Mouse (Mus musculus) gonadal fat pad, adult 2 months (tissue): Measurements from ENCODE around the gene Cbr2. TPM values are rescaled to one million over a fixed set of nuclear protein-coding genes. Genes with fewer than 3 reads are reported as not detected.
"Not testable (repeated sequence)": the region's sequence is repeated elsewhere in the genome, so short reads cannot be mapped to it uniquely, and the experiment has no call there.

ENCODE experiments used
- DNase-seq: peaks from one replicate; pipeline ENCODE4 v3.0.0-alpha.2; 2012; ENCODE audit warnings: low read depth
- polyA plus RNA-seq: library from polyadenylated mRNA; depleted of rRNA; stranded (reverse); fragments of >200 nt; gene quantifications from 2 replicates; pipeline ENCODE4 v1.2.3, GENCODE M21; 2012; rRNA removed

Cbr2 gene
- polyA plus RNA-seq: 121 and 130 TPM in 2 replicates

DNA sequence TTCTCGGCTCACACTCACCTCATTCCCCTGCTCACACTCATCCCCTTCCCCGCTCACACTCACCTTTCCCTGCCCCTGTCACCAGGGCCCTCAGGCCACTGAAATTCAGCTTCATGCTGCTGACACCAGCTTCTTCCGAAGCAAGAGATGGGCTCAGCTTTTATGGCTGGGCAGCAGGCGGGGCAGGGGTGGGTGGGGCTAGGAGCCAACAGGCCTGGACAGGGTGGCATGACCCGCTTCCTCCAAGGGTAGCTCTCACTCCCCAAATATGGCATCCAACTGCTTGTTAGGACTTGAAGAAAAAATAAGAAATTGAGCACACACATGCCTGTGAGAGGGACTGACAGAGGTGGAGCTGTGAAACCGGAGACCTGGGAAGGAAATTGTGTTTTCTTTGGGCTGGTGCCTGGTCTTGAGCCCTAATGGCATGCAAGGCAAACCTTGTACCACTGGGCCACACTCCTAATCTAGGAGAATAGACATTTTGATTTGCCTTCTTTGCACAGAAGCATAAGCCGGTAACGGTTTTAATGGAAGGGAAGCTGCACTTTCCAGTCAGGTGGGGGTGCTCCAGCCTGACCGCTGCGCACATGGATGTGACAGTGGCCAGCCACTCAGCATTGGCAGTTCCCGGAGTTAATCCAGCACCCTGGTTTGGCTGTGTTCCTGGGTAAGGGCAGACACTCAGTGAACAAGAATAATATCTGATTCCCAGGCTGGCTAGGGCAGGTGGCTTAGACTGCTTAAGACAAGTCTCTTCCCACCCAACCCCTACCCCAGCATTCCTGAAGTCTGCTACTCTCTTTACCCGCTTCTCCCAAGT, at the start of gene Cbr2:
TSS of gene Cbr2 (minus strand) at position 257 of the 823 bp plus-strand sequence.
- no peak for DNase-seq

DNA sequence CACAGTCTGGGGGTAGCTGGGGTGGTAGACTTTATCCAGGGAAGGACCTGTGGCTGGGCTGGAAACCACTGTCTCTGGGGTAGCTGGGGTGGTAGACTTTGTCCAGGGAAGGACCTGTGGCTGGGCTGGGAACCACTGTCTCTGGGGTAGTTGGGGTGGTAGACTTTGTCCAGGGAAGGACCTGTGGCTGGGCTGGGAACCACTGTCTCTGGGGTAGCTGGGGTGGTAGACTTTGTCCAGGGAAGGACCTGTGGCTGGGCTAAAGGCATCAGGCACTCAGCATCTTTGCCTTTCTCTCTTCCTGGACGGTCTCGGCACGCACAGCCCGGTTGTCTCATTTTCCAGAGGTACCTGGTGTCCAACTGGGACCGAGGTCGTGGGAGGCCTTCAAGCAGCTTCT, 49.4 kb upstream of the Cbr2 start:
- not testable (repeated sequence) for DNase-seq

DNA sequence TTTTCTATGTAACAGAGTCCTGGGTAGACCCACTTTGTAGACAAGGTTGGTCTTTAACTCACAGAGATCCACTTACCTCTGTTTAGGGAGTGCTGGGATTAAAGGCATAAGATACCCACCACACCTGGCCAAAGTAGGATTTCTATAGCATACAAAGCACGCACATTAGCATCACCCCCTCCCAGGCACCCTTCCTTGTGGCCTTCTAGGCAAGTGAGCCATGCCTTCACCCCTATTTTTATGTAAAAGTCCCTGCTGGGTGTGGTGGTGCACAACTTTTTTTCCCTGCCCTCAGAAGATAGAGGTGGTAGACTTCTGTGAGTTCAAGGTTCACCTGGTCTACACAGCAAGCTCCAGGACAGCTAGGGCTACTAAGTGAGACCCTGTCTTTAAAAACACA, 48.0 kb upstream of the Cbr2 start:
- no peak for DNase-seq

DNA sequence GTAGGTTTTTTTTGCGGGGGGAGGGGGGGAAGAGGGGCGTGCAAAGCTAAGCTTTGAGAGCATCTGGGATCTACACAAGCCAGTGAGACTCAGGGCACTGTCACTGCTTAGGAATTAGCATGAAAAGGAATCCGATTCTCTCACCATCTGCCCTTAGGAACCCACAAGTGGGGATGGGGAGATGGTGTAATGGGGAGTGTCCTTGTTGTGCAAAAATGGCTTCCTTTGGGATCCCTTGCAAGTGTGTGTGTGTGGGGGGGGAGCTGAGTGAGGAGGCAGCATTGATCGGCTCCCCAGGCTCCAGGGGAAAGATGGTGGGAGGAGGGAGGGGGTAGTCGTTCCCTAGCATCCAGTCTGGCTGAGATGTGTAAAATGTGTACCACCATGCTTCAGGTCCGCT, 45.2 kb upstream of the Cbr2 start:
- no peak for DNase-seq

DNA sequence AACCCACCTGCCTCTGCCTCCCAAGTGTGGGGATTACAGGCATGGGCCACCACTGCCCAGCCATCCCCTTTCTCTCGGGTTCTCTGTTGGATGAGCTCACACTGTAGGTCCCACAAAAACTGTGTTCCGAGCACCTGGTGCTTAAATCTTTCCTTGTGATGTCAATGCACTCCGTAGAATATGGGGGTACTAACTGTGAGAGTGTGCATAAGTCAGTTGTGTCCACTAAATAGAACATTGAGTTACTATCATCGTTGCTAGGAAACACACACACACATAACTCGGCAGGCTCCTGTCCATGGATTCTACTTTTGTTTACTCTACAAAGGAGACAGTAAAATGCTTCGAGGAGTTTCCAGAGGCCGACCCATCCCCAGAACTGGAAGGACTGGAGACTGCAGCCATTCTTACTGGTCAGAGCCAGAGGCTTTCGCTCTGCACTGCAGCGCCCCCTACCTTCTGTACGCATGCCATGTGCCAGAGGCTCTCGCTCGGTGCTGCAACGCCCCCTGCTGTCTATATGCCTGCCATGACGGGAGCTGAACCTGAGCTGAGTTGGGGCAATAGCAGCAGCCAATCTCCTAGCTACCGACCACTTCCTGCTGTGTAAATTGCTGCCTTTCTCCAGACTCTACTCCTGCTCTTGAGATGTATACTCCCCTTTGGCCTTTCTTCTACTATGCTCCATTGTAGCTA, 44.0 kb upstream of the Cbr2 start:
- no peak for DNase-seq

DNA sequence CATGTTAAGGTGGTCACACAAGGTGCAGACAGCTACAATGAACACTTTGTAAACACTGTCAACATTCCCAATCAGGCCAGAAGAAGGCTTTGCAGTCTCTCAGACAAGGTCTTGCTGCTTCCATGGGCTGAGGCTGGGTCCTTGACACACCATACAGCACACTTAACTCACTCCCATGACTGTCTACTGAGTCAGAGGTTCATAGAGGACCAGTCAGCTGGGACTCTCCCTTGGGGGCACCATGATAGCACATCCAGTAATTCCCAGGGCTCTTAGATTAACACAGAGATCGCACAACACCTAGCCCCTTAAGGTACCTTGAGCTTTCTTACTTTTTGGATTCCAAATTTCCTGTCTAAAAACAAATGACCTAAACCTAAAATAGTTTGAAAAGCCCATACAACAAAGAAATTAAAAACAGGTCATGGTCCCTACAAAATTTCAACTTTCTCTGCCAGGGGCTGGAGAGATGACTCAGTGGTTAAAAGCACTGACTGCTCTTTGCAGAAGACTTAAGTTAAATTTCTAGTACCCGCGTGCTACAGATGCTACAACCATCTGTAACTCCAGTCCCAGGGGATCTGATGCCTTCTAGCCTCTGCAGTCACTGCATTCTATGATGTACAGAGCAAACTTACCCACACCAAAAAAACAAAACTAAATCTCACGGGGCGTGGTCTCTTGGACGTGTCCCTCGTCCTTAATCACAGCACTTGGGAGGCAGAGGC, 41.7 kb upstream of the Cbr2 start:
- DNase-seq: no peak

DNA sequence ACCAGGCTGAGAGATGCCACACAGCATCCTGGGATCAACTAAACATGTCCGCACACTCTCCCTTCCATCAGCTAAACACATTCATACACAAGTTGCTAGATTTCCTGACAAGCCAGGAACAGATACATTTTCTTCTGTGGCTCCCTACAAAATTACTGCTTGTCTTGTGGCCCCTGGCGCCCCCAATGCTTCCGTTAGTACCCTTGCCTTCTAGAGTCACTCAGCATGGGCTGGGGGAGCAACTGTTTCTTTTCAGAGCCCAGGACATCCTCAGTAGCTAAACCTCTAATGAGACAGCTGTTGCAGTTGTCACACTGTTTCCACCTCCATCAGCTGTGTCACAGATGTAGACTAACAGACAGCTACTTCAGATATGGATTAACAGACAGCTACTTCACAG, 40.8 kb upstream of the Cbr2 start:
- no peak for DNase-seq

DNA sequence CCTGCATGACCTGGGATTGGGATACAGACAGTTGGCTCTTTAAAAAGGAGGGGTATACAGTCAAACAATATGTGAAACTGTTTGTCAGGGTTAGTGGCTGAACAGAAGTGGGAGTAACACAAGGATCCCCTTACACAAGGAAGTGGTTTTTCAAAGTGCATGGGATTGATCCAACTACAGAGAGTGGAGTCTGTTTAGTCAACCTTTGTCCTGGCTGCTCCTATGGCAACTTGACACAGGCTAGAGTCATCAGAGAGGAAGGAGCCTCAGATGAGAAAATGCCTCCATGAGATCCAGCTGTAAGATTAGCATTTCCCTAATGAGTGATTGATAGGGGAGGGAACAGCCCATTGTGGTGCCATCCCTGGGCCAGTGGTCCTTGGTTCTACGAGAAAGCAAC, 36.3 kb upstream of the Cbr2 start:
- no peak for DNase-seq

DNA sequence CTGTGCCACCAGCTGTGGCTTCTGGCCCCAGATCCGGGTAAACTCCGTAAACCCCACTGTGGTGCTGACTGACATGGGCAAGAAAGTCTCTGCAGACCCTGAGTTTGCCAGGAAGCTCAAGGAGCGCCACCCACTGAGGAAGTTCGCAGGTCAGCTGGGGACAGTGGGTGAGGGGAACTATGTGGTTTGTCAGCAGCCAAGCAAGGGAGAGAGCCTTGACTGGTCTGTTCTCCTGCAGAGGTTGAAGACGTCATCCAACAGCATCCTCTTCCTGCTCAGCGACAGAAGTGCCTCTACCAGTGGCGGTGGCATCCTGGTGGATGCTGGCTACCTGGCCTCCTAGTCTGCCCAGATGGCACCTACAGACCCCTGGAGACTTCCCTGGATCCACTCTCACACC, 35.1 kb upstream of the Cbr2 start:
- not testable (repeated sequence) for DNase-seq

DNA sequence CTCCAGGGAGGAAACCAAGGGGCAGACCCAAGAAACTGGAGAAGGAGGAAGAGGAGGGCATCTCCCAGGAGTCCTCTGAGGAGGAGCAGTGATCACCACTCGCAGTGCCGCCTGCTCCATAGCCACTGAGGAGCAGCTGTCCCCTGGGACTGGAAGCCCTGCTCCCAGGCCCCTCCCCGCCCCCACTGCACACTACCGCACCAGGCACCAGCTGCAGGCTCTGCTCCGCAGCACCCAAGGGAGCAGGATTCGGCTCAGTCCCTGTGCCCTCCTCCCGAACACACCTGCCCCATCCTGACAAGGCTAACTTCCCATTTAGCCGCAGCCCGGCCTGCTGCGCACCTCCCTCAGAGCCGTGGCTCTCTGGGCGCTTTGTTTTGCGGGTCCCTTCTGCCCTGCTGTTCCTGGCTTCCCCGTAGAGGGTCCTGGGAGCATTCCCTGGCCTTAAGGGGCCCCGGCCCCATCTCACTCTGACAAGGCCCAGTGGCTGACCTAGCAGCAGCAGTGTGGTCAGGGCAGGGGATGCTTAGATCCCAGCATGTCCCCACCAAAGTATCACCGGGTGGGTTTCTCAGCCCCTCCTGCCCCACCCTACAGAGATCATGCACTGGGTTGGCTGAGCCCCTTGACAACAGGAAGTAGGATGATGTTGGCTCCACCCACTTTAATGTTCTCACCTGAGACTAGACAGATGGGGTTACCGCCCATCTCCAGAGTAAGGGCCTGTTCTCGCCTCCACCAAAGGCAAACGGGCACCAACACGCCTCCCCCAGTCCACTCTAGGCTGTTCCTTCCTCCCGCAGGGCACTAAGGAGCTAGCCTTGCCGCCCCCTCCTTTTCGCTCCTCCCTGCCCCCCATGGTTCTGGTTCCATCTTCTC, 31.4 kb upstream of the Cbr2 start:
- DNase-seq: not testable (repeated sequence)

DNA sequence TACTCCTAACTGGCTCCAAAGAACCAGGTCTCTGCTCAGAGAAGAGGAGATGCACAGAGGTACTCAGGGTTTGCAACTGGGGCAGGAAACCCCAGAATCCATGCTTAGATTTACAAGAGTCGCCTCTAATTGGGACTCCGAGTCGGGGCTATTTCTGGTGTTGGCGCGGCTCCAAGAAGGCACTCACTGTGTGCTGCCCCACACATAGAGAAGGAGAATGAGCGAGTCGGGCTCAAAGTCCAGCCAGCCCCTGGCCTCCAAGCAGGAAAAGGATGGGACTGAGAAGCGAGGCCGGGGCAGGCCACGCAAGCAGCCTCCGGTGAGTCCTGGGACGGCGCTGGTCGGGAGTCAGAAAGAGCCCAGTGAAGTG, 30.7 kb upstream of the Cbr2 start, which contains the start of gene Hmga1b:
TSS of gene Hmga1b (plus strand) at position 123 of the 370 bp plus-strand sequence.
- DNase-seq: not testable (repeated sequence)

DNA sequence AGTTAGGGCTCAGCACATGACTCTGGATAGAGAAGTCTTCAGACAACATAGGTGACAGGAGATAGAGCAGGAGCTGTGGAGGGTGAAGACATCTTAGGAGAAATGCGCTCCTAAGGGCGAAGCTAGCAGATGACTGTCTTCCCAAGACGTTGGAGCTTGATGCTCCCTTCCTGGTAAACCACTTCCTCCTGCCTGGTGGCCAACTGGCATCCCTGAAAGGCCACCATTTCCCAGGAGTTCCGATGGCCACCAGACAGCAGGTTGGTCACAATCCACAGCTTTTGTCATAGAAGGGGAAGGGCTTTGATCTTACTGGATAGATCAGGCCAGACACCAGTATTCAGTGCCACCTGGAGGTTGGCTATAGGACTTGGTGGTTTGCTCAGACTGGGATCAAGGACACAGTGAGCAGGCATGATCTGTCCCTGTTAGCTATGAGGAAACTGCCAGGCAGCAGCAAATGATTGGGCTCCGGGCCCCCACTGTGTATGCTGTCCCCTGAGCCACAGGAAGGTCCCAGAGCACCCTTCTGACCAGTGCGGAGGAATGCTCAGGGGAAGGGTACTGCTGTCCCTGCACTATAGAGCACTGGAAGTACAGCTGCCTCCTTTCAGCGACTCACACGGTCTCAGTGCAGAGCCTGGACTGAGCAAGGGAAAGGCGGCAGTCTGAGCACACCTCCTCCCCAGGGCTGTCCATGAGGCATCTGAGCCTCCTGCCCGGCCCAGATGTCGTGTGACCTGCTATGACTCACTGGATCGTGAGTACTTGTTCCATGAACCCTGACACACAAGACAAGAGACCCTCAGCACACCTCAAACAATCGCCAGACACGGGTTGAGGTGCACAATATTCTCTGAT, 30.1 kb upstream of the Cbr2 start:
- DNase-seq: no peak

DNA sequence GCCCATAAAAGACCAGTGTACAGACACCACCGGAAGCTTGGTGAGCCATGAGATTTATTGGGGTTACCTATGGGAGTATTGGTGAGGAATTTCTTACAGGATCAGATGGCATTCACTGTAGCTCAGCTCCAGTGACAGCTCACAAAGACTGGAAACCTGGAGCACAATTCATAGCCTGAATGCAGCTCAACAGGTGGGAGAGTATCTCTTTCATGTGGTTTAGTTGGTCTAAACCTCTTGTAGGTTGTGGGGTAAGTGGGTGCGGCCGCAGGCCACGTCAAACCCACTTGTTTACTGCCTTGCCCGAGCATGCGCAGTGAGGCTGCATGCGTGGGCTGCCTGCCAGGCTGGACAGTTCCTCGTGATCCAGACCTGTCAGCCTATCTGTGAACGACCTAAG, 28.3 kb upstream of the Cbr2 start:
- DNase-seq: no peak

DNA sequence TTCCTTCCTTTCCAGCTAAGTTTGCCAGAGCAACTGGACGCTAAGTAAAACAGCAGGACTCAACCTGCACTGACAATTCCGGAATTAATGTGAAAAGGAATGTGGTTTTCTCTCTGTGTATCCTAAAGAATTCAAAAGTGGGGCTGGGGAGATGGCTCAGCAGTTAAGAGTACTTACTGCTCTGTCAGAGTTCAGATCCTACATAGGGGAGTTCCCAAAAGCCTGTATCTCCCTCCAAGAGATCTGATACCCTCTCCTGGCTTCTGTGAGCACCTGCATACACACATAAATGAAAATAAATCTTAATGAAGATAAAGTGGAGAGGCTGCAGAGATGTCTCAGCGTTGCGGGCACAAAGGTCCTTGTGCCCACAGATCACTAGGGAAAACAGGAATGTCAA, 19.7 kb upstream of the Cbr2 start:
- DNase-seq: no peak

DNA sequence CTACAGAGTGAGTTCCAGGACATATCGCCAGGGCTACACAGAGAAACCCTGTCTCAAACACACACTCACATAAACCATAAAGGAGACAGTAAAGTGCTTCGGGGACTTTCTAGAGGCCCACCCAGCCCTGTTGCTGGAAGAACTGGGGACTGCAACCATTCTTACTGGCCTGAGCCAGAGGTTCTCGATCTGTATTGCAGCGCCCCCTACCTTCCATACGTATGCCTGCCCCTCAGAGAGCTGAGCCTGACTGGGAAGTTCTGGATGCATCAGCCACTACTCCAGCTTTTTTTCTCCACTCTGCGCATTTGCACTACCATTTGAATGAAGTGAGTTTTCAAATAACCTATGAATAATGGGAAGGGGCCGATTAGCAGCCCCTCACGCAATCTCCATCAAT, 17.5 kb upstream of the Cbr2 start:
- DNase-seq: no peak

DNA sequence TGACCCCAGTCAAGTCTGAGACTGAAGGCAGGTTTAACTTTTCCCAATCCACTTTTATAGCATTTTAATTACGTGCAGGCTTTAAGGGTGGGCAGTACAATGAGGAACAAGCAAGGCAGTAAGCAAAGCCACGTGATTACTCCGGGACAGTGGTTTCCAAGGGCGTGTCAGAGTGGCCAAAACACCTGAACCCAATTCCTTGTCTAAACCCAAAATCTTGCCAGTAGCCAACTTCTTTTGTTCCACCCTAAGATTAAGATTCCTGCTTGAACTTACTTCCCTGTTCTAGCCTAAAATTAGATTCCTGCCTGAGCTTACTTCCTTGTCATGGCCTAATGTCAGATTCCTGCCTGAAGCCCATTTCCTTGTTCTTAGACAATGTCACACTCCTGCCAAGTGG, 16.1 kb upstream of the Cbr2 start:
- DNase-seq: no peak

DNA sequence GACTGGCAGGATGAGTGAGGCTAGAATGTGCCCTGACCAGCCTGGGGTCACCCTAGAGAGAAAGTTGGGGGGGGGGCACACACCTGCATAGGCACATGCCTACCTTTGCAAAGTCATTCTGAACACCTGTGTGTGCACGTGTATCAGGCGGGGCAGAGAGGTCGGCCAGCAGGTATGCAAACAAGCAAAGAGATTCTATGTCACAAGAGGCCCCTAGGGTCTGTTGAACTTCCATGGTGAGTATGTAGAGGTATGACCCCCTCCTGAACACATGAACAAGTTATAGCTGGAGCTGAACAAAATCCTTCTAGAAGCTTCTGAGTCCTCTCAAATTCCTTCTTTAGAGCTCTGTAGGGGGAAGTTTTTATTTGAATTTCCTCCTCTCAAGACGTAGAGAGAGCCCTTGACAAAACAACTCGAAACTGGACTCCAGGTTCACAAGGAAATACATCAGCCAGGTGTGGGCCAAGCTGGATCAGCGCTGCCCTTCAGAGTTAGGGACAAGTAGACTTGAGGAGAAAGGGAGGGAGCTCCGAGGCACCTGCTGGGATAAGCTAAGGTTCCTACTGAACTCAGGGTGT, 12.3 kb upstream of the Cbr2 start:
- DNase-seq: no peak

DNA sequence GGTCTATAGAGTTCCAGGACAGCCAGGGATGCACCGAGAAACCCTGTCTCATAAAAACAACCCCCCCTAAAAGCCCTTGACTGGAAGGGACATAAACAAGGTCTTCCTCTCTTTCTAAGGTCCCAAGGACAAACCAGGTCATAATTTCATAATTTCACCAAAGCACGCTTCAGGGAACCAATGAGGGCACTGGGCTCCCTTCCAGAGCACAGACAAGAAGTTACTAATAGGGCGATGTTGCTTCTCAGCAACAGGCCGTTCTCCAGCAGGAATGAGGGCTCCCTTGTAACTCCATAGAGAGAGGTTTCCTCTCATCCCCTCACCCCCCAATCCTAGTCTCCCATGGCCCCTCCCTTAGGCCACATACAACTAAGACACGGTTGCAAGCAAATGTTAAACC, 9.1 kb upstream of the Cbr2 start:
- no peak for DNase-seq

DNA sequence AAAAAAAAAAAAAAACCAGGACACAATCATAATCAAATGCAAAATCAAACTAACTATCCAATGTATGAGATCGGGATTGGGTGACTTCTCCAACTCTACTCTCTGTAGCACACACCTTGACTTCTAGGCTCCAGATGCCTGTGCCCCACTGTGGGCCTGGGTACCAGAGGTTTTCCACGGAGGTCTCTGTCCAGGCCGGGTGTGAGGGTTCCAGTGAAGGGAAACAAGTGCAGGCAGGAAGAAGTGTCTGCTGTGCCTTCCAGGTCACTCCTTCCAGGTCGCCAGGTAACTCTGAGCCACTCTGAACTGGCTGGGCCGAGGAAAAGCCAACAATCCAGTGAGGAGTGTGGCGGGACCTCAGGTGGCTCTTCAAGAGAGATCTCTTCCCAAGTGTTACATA, 4.5 kb upstream of the Cbr2 start:
- no peak for DNase-seq

DNA sequence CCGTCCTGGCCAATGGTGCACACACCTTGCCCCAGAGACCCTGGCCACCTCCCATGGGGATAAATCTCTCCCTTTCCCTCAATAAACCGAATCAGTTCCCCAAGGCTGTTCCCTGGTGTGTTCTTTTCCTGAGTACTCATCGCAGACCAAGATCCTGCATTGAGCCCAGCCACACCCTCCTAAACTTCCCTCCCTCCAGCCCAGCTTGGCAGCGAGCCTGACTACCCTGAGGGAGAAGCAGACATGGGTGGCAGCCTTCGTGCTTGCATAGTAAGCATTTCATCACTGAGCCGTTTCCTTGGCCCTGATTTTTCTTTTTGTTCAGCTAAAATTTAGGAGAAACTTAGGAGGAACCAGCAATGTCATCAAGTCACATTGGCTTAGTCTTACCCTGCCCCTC, 1.6 kb upstream of the Cbr2 start:
- no peak for DNase-seq
